Mouse (Mus musculus): ENCODE data around the gene Myo18a.

GRCm38 (mm10) chr11:77835109-77835508 lies 72.1 kb downstream of the Myo18a start:
- TF ChIP-seq POLR2A (IDR thresholded peaks at IDR 0.05; ENCODE audit: borderline replicate concordance, extremely low read depth, low read depth, low read length), result no peak
- TF ChIP-seq CTCF (IDR thresholded peaks at IDR 0.05; ENCODE audit: insufficient read depth, low read length), result peak; percentile 17; the same call in 1 of the 2 replicates

Data from lung, adult 2 months (tissue).